Mouse (Mus musculus) midbrain, embryonic 11.5 days (tissue): ENCODE measurements around the gene Lnx2. TPM values are rescaled to one million over a fixed set of nuclear protein-coding genes. Genes with fewer than 3 reads are reported as not detected.
A peak's percentile ranks its signal among the peaks of the same experiment; 100 is the strongest.

Experiments
- ATAC-seq: fragments of 200-750 bp; cut with Nextera tagmentation; 2 replicates; pipeline ENCODE4 v1.8.0; 2017; ENCODE audit warnings: moderate TSS enrichment, moderate library complexity; ENCODE audit not compliant: low FRiP score
- DNase-seq: peaks from one replicate; pipeline ENCODE4 v3.0.0; 2015; ENCODE audit warnings: low spot score; ENCODE audit errors: missing footprints
- H3K27ac ChIP-seq: fragments of 300-500 bp; sonication (generic); 2 replicates; pipeline ENCODE4 v1.5.1; 2014; ENCODE audit warnings: low read depth, low read length
- H3K27me3 ChIP-seq: fragments of 300-500 bp; sonication (generic); 2 replicates; pipeline ENCODE4 v1.6.1; 2014; ENCODE audit warnings: mild to moderate bottlenecking, low read length, moderate library complexity, mixed read lengths; ENCODE audit not compliant: control insufficient read depth, insufficient read depth
- H3K36me3 ChIP-seq: fragments of 300-500 bp; sonication (generic); 2 replicates; pipeline ENCODE4 v1.6.1; 2014; ENCODE audit warnings: mild to moderate bottlenecking, low read length, moderate library complexity, mixed read lengths; ENCODE audit not compliant: control insufficient read depth, insufficient read depth
- H3K4me1 ChIP-seq: fragments of 300-500 bp; sonication (generic); 2 replicates; pipeline ENCODE4 v1.6.1; 2014; ENCODE audit warnings: low read length; ENCODE audit not compliant: control insufficient read depth, insufficient read depth
- H3K4me2 ChIP-seq: fragments of 300-500 bp; sonication (generic); 2 replicates; pipeline ENCODE4 v1.6.1; 2014; ENCODE audit warnings: mild to moderate bottlenecking, moderate library complexity
- H3K4me3 ChIP-seq: fragments of 300-500 bp; sonication (generic); 2 replicates; pipeline ENCODE4 v1.5.1; 2014; ENCODE audit warnings: low read depth, low read length
- H3K9ac ChIP-seq: fragments of 300-500 bp; sonication (generic); 2 replicates; pipeline ENCODE4 v1.6.1; 2014; ENCODE audit warnings: low read length
- H3K9me3 ChIP-seq: fragments of 300-500 bp; sonication (generic); 2 replicates; pipeline ENCODE4 v1.6.1; 2016; ENCODE audit warnings: low read length; ENCODE audit not compliant: control insufficient read depth
- WGBS: fragments of 180-500 bp; shearing (Covaris S2); extraction: QIAGEN DNeasy Blood & Tissue Kit; methylation state at CpG from one replicate; pipeline ENCODE4 v1.1.7; 2014; 5-methylcytosine and 5-hydroxymethylcytosine counted together
- polyA plus RNA-seq: library from polyadenylated mRNA; unstranded; fragments of >200 nt; fragmentation: Nextera tagmentation; extraction: Ambion mirVana; gene quantifications from 2 replicates; pipeline ENCODE4 v1.2.1, GENCODE M21; 2014

Gene Lnx2
- polyA plus RNA-seq, 1 experiment from 2014 or later = 8.1 TPM

DNA sequence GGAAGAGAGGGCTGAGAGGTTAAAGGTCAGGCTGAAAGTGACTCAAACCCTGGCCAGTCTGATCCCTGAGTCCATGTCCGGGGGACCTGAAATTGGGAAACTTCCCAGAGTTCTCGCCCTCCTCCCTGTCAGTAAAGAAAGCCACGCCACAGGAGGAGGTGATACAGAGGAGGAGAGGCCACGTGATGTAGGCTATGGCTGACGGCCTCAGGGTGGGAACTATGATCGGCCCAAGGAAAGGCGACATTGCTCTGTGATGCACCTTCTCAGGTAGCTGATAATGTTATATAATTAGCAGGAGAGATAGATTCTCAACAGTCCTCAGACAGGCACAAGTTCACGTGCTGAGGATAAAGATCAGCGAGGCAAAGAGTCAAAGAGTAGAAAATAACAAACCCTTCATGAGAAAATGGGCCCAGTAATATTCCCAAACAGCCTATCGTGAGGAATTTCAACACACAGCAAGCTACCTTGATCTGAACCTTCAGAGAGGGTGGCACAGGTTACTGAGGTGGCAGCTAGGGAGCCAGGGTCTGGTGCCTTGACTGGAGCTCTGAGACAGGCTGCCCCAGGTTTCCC lies 19.6 kb downstream of the Lnx2 start:
- WGBS = 90% methylated on average over 10 of the region's 10 CpGs
- no peaks in the 10 kb centered on the region for H3K27me3 ChIP-seq
- H3K9me3 ChIP-seq = no peaks in the 10 kb centered on the region
- H3K9ac ChIP-seq = no peak overlapping the region
- H3K27ac ChIP-seq = no peak overlapping the region
- H3K36me3 ChIP-seq = no peaks in the 10 kb centered on the region
- H3K4me2 ChIP-seq = no peak overlapping the region
- no peak for ATAC-seq
- no peaks in the 10 kb centered on the region for H3K4me1 ChIP-seq
- DNase-seq = no peak
- H3K4me3 ChIP-seq = no peak overlapping the region

DNA sequence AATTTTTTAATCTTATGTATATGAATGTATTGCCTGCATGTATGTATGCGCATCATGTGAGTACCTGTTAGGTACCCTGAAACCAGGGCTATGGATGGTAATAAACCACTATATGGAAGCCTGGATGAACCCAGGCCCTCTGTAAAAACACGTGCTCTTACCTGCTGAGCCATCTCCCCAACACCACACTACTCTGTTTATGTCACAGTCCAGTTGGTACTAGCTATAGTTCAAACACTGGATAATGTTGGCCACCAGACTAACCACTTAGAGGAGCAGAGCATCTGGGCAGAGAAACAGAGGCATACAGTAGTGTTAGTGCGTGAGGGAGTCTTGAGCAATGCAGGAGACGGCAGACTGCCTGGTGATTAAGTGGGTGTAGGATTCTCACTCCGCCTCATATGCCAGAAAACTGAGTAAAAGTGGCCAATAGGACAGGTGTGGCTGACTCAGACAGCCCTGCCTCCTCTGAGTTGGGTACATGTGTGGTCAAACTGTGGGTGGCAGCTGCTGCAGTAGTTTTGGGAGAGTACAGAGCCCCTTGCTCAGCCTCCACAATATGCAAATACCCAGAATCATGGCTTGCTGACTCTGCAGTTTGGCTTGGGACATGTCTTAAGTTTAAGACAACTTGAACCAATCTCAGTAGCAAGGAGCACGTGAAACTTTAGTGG lies 20.7 kb downstream of the Lnx2 start:
- 89% methylated on average over 6 of the region's 6 CpGs for WGBS
- no peaks in the 10 kb centered on the region for H3K27me3 ChIP-seq

DNA sequence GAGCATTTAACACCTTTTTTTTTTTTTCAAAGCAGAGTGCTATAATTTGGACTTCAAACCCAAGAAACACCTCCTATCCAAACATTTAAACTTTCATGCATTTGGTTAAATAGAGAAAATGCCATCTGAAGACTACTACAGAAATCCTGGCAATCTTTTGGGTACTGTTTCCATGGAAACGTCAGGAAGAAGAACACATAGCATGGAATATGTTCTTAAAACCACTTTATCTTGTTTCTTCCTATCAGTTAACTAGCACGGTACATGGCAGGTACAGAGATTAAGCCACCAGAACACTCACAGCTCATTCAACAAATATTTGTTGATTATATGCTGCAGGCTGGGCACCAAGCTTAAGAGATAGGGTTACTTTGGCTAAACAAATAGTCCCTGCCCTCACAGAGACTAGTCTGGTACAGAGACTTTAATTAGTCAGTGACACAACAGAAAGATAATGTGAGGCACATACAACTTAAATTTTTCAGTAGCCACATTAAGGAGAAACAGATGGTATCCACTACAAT lies 21.6 kb downstream of the Lnx2 start:
- Histone ChIP-seq H3K36me3 (no peaks in the 10 kb centered on the region), H3K4me2 (no peak overlapping the region), H3K27ac (no peak overlapping the region), H3K4me3 (no peak overlapping the region), H3K9me3 (no peaks in the 10 kb centered on the region), H3K9ac (no peak overlapping the region), H3K27me3 (no peaks in the 10 kb centered on the region), H3K4me1 (peaks cover 2% of the 10 kb centered on the region; the same call in 1 of the 2 replicates)
- DNase-seq (no peak), ATAC-seq (no peak)
- 85% methylated on average over 2 of the region's 2 CpGs for WGBS

More for the DNA sequence above, 20.7 kb downstream of the Lnx2 start:
- DNase-seq (no peak), ATAC-seq (no peak)
- Histone ChIP-seq H3K9ac (no peak overlapping the region), H3K9me3 (no peaks in the 10 kb centered on the region), H3K27ac (no peak overlapping the region), H3K36me3 (no peaks in the 10 kb centered on the region), H3K4me1 (peaks cover 2% of the 10 kb centered on the region; the same call in 1 of the 2 replicates), H3K4me3 (no peak overlapping the region), H3K4me2 (no peak overlapping the region)

DNA sequence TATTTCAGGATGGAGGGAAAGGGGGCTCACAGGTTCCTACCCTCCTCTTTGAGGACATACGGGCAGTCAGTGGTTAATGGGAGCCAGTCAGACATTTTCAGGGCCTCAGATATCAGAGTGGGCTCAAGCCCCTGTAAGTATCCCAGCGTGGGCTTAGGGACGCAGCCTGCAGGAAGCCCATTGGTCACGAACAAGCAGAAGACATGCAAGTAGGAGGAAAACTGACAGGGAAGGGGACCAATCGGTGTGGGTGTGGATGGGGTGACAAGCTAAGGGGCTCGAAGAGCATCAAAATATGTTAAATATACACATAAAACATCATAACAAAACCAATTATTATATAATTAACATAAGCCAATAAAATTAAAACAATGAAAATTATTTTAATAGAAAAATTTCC lies 22.1 kb downstream of the Lnx2 start:
- H3K36me3 ChIP-seq = no peaks in the 10 kb centered on the region
- no peak overlapping the region for H3K4me2 ChIP-seq
- no peaks in the 10 kb centered on the region for H3K9me3 ChIP-seq
- peak; percentile 37 for DNase-seq
- 77% methylated on average over 6 of the region's 6 CpGs for WGBS
- no peak overlapping the region for H3K4me3 ChIP-seq
- H3K27me3 ChIP-seq = no peaks in the 10 kb centered on the region
- H3K4me1 ChIP-seq = peaks cover 2% of the 10 kb centered on the region; the same call in 1 of the 2 replicates
- H3K9ac ChIP-seq = no peak overlapping the region
- no peak overlapping the region for H3K27ac ChIP-seq
- ATAC-seq = no peak

DNA sequence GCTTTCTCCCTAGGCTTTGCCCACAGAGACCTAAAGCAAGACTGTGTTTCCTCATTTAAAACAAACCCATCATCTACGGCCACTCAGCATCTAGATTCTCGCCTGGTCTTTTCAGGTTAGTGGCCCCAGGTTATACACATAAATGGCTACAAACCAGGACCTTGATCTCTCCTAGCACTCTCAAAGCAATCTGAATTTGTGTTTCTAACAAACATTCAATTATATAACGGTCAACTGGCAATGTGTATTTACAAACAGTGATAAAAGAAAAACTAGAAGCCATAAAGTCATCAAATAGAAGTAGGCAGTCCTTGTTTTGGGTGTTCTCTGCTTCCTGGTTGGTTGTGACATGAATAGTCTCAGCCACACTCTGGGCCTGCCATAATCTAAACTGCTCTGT lies 22.9 kb downstream of the Lnx2 start:
- Histone ChIP-seq H3K36me3 (no peaks in the 10 kb centered on the region), H3K27me3 (no peaks in the 10 kb centered on the region), H3K4me2 (no peak overlapping the region), H3K27ac (no peak overlapping the region), H3K9ac (no peak overlapping the region), H3K4me1 (peaks cover 2% of the 10 kb centered on the region; the same call in 1 of the 2 replicates), H3K4me3 (no peak overlapping the region), H3K9me3 (no peaks in the 10 kb centered on the region)
- peak; percentile 60 for DNase-seq
- WGBS = 85% methylated on average over 3 of the region's 3 CpGs
- no peak for ATAC-seq

DNA sequence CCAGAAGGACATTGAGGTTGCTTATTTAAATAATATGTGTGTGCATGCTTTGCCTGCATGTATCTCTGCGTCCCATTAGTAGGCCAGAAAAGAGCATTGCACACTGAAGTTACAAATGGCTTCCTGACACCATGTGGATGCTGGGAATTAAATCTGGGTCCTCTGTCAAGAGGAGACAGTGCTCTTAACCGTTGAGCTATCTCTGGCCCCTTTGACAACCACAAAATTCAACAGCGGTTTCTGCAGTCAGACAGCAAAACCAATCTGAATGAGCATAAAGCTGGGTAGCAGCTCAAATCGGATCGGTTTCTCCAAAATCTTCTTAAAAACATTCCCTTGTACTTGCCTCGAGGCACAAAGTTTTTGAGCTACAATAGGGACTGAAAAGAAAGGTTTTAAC lies 23.3 kb downstream of the Lnx2 start:
- H3K9me3 ChIP-seq = no peaks in the 10 kb centered on the region
- no peaks in the 10 kb centered on the region for H3K36me3 ChIP-seq
- H3K27ac ChIP-seq = no peak overlapping the region
- no peaks in the 10 kb centered on the region for H3K27me3 ChIP-seq
- ATAC-seq = no peak
- H3K9ac ChIP-seq = no peak overlapping the region
- WGBS = 85% methylated on average over 6 of the region's 6 CpGs
- H3K4me1 ChIP-seq = peaks cover 2% of the 10 kb centered on the region; the same call in 1 of the 2 replicates
- no peak overlapping the region for H3K4me2 ChIP-seq
- no peak overlapping the region for H3K4me3 ChIP-seq
- peak; percentile 66 for DNase-seq

DNA sequence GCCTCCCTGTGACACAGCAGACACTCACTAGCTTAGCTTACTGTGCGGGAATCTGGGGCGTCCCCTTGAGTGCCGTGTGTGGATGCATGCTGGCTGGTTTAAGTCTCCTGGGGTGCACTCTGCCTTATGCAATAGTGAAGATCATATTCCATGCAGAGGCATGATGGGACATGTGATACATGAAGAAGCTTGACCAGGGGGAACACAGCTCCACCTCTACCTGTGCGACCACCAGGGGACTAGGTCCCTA lies 24.2 kb downstream of the Lnx2 start:
- Histone ChIP-seq H3K9ac (no peak overlapping the region), H3K27ac (no peak overlapping the region), H3K27me3 (no peaks in the 10 kb centered on the region), H3K4me1 (peaks cover 2% of the 10 kb centered on the region; the same call in 1 of the 2 replicates), H3K36me3 (no peaks in the 10 kb centered on the region), H3K4me3 (no peak overlapping the region), H3K9me3 (no peaks in the 10 kb centered on the region), H3K4me2 (no peak overlapping the region)
- no peak for ATAC-seq
- 73% methylated on average over 4 of the region's 4 CpGs for WGBS
- DNase-seq = no peak

DNA sequence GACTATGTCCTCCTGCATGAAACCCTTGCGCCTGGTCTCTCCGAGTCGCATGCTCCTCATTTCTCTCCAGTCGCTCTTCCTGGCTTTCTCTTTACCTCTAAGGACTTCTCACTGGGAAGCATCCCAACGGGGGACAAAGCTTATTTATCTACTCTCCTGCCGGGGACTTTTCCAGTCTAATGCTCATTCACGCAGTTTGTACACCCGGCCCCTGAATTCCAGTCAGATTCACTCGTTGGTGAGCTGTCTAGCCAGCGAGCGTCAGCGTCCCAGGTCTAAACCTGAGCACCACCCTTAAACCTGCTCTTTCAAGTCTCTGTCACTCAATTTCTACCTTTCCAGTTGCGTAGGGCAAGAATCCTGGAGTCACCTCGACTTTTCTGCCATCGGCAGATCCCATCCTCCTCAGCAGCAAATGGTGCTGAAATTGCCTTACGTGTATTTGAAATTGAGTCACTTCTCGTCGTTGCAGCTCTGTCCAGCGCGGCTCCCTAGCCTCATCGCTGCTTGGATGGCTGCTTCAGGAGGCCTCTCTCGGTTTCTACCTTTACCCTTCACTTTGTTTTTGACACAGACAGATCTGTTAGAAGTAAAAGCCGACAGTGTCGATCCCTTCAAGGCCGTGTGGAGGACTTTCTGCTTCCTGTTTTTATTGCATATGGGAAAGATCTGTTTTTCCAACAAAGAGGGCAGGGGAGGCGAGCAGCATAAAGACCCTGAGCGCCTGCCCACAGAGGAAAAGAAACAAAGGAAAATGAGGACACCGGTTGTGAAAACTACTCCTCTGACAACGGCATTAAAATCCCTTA lies 24.7 kb downstream of the Lnx2 start:
- Histone ChIP-seq H3K4me3 (no peak overlapping the region), H3K9me3 (no peaks in the 10 kb centered on the region), H3K27ac (no peak overlapping the region), H3K27me3 (no peaks in the 10 kb centered on the region), H3K4me2 (peak overlapping the region; percentile 6; the same call in 1 of the 2 replicates), H3K36me3 (no peaks in the 10 kb centered on the region), H3K4me1 (peaks cover 2% of the 10 kb centered on the region; the same call in 1 of the 2 replicates), H3K9ac (no peak overlapping the region)
- DNase-seq (no peak), ATAC-seq (no peak)
- WGBS = 57% methylated on average over 29 of the region's 29 CpGs
